Mouse (Mus musculus) kidney, embryonic 16.5 days (tissue): Measurements from ENCODE around the gene Kmt2b. TPM values are rescaled to one million over a fixed set of nuclear protein-coding genes. Genes with fewer than 3 reads are reported as not detected.

Experiments
- ATAC-seq: fragments of 200-750 bp; cut with Nextera tagmentation; 2 replicates; pipeline ENCODE4 v1.8.0; 2017; ENCODE audit warnings: moderate TSS enrichment; ENCODE audit not compliant: low FRiP score, low TSS enrichment
- H3K27ac ChIP-seq: fragments of 300-500 bp; sonication (generic); 2 replicates; pipeline ENCODE4 v1.5.1; 2014; ENCODE audit warnings: low read length
- H3K27me3 ChIP-seq: fragments of 300-500 bp; sonication (generic); 2 replicates; pipeline ENCODE4 v1.6.1; 2014; ENCODE audit warnings: low read length, control low read depth, mixed read lengths; ENCODE audit not compliant: insufficient read depth
- H3K36me3 ChIP-seq: fragments of 300-500 bp; sonication (generic); 2 replicates; pipeline ENCODE4 v1.6.1; 2014; ENCODE audit warnings: low read length, control low read depth, mixed read lengths; ENCODE audit not compliant: insufficient read depth
- H3K4me1 ChIP-seq: fragments of 300-500 bp; sonication (generic); 2 replicates; pipeline ENCODE4 v1.6.1; 2014; ENCODE audit warnings: low read length, control low read depth, mixed read lengths; ENCODE audit not compliant: insufficient read depth
- H3K4me2 ChIP-seq: fragments of 300-500 bp; sonication (generic); replicated peaks from 2 replicates; pipeline ENCODE4 v1.6.1; 2014; ENCODE audit warnings: low read depth, low read length
- H3K4me3 ChIP-seq: fragments of 300-500 bp; sonication (generic); 2 replicates; pipeline ENCODE4 v1.5.1; 2014; ENCODE audit warnings: mild to moderate bottlenecking, low read length
- H3K9ac ChIP-seq: fragments of 300-500 bp; sonication (generic); replicated peaks from 2 replicates; pipeline ENCODE4 v1.6.1; 2014; ENCODE audit warnings: low read length
- H3K9me3 ChIP-seq: fragments of 300-500 bp; sonication (generic); 2 replicates; pipeline ENCODE4 v1.6.1; 2016; ENCODE audit warnings: low read length, control low read depth
- WGBS: fragments of 180-500 bp; shearing (Covaris S2); extraction: QIAGEN DNeasy Blood & Tissue Kit; methylation state at CpG from one replicate; pipeline ENCODE4 v1.1.7; 2014; 5-methylcytosine and 5-hydroxymethylcytosine counted together
- polyA plus RNA-seq: library from polyadenylated mRNA; unstranded; fragments of >200 nt; fragmentation: Nextera tagmentation; extraction: Ambion mirVana; gene quantifications from 2 replicates; pipeline ENCODE4 v1.2.1, GENCODE M21; 2015

Gene Kmt2b
- polyA plus RNA-seq, 1 experiment from 2014 or later = 9.0 TPM

DNA sequence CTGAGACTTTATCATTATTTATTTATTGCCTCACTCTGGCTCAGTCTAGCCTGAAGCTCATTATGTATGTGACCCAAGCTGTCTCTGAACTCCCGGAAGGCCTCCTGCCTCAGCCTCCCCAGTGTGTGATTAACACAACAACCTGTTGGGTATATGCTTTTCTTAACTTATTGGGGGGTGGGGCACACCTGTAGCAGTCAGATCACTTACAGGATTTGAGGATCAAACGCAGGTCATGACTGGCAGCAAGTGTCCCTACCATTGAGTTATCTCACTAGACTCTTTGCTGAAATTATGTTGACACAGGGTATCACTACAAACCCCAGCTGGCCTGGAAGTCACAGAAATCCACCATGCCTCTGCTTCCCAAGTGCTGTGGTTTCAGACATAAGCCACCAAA lies 28.2 kb downstream of the Kmt2b start:
- H3K36me3 ChIP-seq = peaks cover 22% of the 10 kb centered on the region
- no peaks in the 10 kb centered on the region for H3K27me3 ChIP-seq
- no peak overlapping the region for H3K27ac ChIP-seq
- H3K4me3 ChIP-seq = no peak overlapping the region
- H3K4me2 ChIP-seq = no peak overlapping the region
- H3K9me3 ChIP-seq = no peaks in the 10 kb centered on the region
- WGBS = 64% methylated on average over 2 of the region's 2 CpGs
- H3K4me1 ChIP-seq = peaks cover 19% of the 10 kb centered on the region
- H3K9ac ChIP-seq = no peak overlapping the region
- no peak for ATAC-seq

DNA sequence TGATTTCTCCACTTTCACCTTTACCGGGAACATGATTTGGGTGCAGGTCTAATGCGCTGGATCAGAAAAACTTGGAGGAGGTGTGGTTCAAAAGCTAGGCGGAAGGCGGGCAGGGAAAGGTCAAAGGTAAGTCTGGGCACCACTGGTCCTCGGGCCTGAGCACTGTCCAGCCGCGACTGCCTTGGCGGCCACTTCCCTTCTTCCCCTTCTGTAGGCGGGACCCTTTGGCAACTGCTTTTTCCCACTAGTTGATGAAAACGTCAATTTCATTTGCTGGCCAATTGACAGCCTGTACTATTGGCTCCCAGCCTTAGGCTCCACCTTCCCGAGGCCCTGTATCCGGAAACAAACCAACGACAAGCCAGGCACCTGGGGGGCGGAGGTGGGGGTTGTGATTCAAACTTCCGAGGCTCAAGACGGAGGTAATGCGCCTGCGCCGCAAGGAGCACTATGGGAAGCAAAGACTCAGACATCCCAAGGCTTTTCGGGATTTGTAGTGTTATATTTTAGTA lies 29.0 kb downstream of the Kmt2b start, which contains the start of gene Lin37:
Gene Lin37 (minus strand): TSS at position 396 of the 512 bp plus-strand sequence.
- under 1% methylated on average over 20 of the region's 20 CpGs for WGBS

GRCm38 (mm10) chr7:30558656-30559442 lies 29.7 kb downstream of the Kmt2b start:
- WGBS = 13% methylated on average over 12 of the region's 12 CpGs
- Histone ChIP-seq H3K9me3 (no peaks in the 10 kb centered on the region), H3K36me3 (peaks cover 31% of the 10 kb centered on the region), H3K27me3 (no peaks in the 10 kb centered on the region), H3K9ac (peak overlapping the region; percentile 83), H3K27ac (peak overlapping the region; percentile 17; the same call in 1 of the 2 replicates), H3K4me1 (peaks cover 14% of the 10 kb centered on the region), H3K4me3 (peak overlapping the region; percentile 81), H3K4me2 (peak overlapping the region; percentile 96)
- ATAC-seq = no peak

More for the DNA sequence above, 29.0 kb downstream of the Kmt2b start, which contains the start of gene Lin37:
- H3K27ac ChIP-seq = peak within 1 kb of the TSS; percentile 48
- no peaks in the 10 kb centered on the region for H3K27me3 ChIP-seq
- peak; percentile 89 for ATAC-seq
- H3K9me3 ChIP-seq = no peaks in the 10 kb centered on the region
- H3K4me3 ChIP-seq = peak within 1 kb of the TSS; percentile 81
- peaks cover 25% of the 10 kb centered on the region for H3K36me3 ChIP-seq
- H3K9ac ChIP-seq = peak within 1 kb of the TSS; percentile 83
- H3K4me1 ChIP-seq = peaks cover 19% of the 10 kb centered on the region
- peak within 1 kb of the TSS; percentile 96 for H3K4me2 ChIP-seq

DNA sequence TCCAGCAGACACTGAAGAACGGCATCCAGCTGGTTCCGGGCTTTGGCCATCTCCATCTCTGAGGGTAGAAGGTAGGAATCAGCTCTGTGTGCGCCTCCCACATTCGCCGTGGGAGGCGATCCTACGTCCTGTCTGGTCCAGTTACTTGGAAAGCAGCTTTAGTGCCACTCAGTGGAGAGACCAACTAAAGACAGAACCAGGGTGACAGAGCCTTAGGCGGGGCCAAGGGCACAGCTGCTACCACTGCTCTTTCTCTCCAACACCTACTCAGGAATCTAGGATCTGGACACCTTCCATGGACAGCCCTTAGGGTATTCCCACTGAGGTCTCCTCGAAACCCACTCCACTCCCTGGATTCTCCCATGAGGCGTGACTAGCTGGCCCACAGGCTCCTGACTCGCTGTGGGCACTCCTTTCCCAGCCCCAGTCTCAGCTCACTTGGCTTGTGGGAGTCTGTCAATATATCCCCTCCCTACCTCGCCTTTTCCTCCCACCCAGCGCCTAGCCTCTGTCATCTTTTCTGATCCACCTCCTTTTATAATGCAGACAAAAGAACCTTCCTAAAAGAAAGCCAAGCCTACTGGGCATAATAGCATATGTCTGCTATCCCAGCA lies 30.5 kb downstream of the Kmt2b start:
- H3K36me3 ChIP-seq = peaks cover 31% of the 10 kb centered on the region
- H3K27me3 ChIP-seq = no peaks in the 10 kb centered on the region
- H3K4me2 ChIP-seq = peak overlapping the region; percentile 96
- peaks cover 21% of the 10 kb centered on the region for H3K4me1 ChIP-seq
- peak overlapping the region; percentile 83 for H3K9ac ChIP-seq
- no peak for ATAC-seq
- H3K4me3 ChIP-seq = peak overlapping the region; percentile 81
- no peaks in the 10 kb centered on the region for H3K9me3 ChIP-seq
- 84% methylated on average over 13 of the region's 13 CpGs for WGBS
- H3K27ac ChIP-seq = no peak overlapping the region

DNA sequence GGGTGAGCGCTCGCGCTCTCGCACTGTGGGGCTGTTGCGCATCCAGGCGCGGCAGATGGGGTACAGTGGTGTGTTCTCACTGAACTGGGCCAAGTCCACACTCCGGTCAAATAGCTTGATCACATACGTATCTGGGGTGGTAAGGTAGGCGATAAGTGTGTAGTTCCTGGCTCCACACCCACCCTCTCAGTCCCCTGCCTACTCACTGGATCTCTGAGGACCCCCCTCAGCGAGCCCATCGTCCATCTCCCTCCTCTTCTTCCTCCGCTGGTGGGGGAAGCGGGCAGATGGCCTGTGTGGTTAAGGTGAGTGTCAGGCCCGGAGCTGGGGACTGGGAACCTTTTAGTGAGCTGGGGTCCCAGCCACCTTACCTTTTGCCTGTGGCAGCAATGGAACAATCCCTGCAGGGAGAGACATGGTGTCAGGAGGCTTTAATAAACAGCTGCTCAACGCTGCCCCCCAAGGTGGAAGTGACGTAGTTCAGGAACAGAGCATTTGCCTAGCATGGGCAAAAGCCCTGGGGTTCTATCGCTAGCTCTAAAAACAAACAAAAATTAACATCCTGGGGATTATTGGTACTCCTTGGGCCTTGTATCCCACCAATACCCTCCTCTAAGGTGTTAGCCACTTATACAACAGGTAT lies 31.5 kb downstream of the Kmt2b start:
- Histone ChIP-seq H3K27me3 (no peaks in the 10 kb centered on the region), H3K9me3 (no peaks in the 10 kb centered on the region), H3K9ac (no peak overlapping the region), H3K27ac (no peak overlapping the region), H3K4me3 (no peak overlapping the region), H3K4me2 (no peak overlapping the region), H3K36me3 (peaks cover 31% of the 10 kb centered on the region), H3K4me1 (peaks cover 26% of the 10 kb centered on the region)
- no peak for ATAC-seq
- 93% methylated on average over 18 of the region's 18 CpGs for WGBS

- WGBS = 83% methylated on average over 22 of the region's 22 CpGs
- Histone ChIP-seq H3K36me3 (peaks cover 34% of the 10 kb centered on the region), H3K9ac (peak overlapping the region; percentile 84; the same call in 1 of the 2 replicates), H3K4me1 (peaks cover 34% of the 10 kb centered on the region), H3K27me3 (no peaks in the 10 kb centered on the region), H3K4me3 (peak overlapping the region; percentile 76), H3K27ac (no peak overlapping the region), H3K4me2 (peak overlapping the region; percentile 95), H3K9me3 (no peaks in the 10 kb centered on the region)
- no peak for ATAC-seq
Measured at GRCm38 (mm10) chr7:30553810-30554584, 34.5 kb downstream of the Kmt2b start.

- H3K9me3 ChIP-seq = no peaks in the 10 kb centered on the region
- peak overlapping the region; percentile 84 for H3K9ac ChIP-seq
- WGBS = 2% methylated on average over 23 of the region's 23 CpGs
- no peaks in the 10 kb centered on the region for H3K27me3 ChIP-seq
- peak overlapping the region; percentile 76 for H3K4me3 ChIP-seq
- peak overlapping the region; percentile 95 for H3K4me2 ChIP-seq
- ATAC-seq = peak; percentile 23; the same call in 1 of the 2 replicates
- peaks cover 36% of the 10 kb centered on the region for H3K36me3 ChIP-seq
- peak overlapping the region; percentile 99 for H3K27ac ChIP-seq
- H3K4me1 ChIP-seq = peaks cover 25% of the 10 kb centered on the region
Measured at GRCm38 (mm10) chr7:30553021-30553589, 35.4 kb downstream of the Kmt2b start.

GRCm38 (mm10) chr7:30552102-30553020 lies 36.2 kb downstream of the Kmt2b start, which contains the start of the genes Hspb6 and Proser3:
TSS of gene Hspb6 (plus strand) at chr7:30552178.
TSS of gene Proser3 (minus strand) at chr7:30552299.
- Histone ChIP-seq H3K36me3 (peaks cover 39% of the 10 kb centered on the region), H3K4me1 (peaks cover 21% of the 10 kb centered on the region), H3K27me3 (no peaks in the 10 kb centered on the region), H3K9ac (peak within 1 kb of the TSS; percentile 87), H3K4me3 (peak within 1 kb of the TSS; percentile 76), H3K27ac (peak within 1 kb of the TSS; percentile 99), H3K4me2 (peak within 1 kb of the TSS; percentile 95), H3K9me3 (no peaks in the 10 kb centered on the region)
- peak; percentile 95 for ATAC-seq
- WGBS = 1% methylated on average over 44 of the region's 44 CpGs
